Mouse (Mus musculus): ENCODE results near the gene Msh2.

The Msh2 gene

DNA sequence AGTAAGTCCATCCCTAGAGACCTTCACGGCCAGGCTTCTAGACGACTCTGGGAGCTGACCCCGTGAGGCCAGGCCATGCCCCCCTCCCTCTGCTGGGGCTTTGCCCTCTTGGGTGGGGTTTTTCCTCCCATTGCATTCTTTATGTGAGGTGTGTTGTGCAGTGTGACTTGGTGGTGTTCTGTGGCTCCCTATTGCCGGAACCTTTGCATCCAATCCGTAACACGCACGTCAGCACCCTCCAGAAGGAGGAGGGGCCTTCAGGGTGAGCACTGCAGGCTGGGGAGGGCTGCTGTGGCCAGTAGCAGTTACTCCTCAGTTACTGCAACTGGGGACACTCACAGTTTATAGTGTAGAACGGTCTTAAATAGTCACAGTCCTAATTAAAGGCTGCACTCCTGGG lies 28.0 kb downstream of the Msh2 start:
- no peak for DNase-seq (ENCODE audit: low spot score)

DNA sequence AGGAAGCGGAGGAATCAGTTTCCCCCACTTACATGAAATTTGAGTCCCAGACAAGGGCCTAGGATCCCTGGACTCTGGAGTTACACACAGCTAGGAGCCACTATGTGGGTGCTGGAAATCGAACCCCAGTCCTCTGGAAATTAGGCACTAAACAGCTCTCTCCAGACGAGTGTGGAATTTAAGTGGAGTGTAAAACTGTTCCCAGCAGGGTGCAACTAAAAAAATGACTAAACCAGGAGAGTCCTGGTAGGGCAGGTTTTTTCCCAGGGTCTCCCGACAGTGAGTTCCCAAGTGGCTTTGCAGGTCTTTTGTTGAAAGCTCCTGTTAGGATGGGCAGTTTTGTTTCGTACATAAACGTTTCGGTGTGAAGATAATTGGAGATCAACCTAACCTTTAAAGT lies 52.6 kb downstream of the Msh2 start:
- no peak for DNase-seq (ENCODE audit: low spot score)

DNA sequence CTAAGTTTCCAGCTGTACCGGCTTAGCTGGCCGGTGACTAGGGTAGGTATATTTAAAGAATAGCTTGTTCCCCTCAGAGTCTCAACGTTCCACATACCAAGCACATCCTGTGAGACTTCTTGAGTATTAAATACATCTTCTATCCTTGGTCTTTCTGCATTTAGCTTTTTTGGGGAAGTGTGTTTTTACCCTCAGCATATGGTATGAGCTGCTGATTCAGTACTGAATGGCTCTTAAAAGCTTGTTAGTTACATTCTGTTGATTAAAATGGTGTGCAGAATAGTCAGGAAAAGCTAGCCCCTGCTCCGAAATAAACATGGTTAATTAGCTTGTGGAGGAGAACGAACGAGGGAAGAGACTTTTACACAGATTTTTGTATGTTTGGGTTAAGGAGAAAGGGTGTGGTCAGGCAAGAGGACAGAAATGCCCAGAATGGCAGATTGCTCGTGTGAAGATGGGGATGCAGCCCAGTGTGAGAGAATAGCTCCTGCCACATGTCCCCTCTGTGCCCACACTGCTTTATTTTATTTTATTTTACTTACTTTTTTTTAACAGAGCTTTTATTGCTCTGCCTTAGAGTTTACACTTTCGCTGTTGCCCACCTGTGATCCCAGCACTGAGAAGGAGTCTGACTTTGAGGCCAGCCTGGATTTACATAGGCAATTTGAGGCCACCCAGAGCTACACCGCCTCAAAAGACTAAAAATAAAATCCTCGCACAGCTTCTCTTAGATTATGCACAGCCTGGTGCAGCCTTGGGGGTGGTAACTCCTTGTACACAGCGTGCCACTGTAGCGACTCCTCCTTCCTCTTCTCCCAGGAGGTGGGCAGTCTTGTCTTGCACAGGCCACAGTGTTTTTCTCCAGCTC lies 54.6 kb downstream of the Msh2 start:
- DNase-seq (ENCODE audit: low spot score): no peak

DNA sequence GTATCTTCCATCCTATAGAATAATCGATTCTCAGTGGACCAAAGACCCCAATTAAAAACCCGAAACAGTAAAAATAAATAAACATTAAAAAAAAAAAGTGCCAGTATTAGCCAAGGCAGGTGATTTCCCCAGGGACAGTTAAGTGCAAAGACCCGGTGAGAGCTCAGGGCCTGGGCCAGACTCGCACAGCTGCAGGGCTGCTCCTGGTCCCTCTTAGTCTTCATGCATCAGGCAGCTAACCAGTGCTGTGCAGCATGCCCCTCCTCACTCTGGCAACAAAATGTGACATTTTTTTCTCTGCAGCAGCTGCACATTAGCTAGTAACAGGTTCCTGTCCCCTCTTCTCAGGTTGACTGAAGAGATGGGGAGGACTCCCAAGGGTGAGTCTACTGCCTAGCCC lies 59.8 kb downstream of the Msh2 start:
- DNase-seq (ENCODE audit: low spot score): no peak

DNA sequence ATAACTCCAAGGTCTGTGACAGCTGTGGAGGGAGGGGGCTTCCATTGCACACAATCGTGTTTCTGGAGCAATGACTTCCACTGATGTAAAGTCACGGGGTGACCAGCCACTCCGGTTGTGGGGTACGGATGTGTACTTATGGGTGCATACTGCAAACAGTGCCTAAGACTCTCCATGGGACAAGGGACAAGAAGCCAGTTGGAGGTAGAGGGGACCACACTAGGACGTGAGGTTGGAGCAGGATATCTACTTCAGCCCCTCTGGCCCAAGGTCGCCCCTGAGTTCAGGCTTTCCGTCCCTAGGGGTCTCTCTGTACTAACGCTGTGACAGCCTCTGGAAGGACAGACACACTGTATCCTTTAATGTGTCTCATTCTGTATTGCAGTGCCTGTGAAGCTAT lies 62.3 kb downstream of the Msh2 start:
- no peak for DNase-seq (ENCODE audit: low spot score)

DNA sequence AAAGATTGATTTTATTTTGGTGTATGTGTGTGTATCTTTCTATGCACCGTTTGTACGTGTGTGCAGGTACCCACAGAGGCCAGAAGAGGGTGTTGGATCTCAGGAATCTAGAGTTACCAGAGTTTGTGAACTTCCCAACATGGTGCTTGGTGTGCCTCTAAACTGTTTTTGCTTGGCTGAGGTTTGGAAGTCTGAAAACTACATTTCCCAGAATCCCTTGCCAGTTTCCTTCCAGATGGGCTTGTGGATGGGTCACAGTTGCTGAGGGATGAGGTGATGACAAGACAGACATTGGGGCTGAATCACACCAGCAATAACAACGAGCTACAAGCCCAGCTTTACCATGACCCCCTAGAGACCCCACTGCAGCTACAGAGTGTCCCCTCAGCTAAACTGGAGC lies 65.0 kb downstream of the Msh2 start:
- no peak for DNase-seq (ENCODE audit: low spot score)

DNA sequence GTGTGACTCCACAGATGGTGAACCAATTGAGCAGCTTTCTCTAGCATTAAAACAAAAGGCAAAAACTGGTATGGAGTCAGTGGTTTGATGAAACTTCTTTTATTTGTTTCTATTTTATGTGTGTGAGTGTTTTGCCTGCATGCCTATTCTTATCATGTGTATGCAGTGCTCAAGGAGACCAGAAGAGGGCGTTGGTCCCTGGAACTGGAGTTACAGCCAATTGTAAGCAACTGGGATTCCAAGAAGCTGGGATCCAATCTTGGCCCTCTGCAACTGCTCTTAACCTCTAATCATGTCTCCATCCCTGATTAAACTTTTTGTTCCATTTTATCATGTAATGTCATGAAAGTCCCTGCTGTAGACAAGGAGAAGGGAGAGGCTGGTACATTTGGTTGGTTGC lies 67.7 kb downstream of the Msh2 start:
- DNase-seq (ENCODE audit: low spot score): no peak

DNA sequence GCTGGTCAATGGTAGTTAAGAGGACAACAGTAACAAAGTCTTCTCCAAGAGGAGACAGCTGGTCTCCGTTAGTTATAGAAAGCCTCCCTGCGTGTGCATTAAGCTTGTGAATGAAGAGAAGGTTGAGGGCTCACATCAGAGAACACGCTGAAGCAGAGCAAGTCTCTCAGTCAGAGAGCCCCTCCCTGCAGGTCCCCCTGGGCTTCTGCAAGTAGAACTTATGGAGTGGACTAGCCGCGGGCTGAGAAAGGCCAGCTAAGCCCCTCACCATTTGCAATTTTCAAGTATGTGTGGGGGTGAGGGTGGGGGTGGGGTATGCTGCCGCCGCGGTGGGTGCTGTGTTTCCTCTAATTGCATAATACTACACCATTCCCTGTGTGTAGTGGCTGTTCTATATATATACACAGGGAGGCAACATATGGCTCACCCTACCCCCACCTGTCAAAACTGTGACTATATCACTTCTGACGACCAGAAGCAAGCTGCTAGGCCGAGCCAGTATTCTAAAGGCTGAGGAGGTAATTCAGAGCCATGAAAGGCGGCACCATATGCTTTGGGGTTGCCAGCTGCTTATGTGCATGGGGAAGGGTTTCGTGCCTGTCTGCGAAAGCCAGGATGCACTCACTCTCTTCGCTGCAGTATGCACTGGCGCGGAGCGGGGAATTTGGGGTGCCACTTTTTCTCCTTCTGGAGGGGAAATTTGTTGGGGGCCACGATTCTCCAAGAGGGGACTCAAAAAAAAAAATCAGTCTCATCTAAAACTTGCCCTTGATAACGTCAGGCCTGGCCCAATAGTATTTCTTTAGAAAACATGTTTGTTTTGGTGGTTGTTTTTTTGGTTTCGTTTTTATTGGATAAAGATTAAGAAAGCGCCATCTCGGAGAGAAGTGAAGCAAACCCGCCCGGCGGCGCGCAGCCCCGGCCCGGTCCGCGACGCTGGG lies 73.1 kb downstream of the Msh2 start:
- no peak for DNase-seq (ENCODE audit: low spot score)

DNA sequence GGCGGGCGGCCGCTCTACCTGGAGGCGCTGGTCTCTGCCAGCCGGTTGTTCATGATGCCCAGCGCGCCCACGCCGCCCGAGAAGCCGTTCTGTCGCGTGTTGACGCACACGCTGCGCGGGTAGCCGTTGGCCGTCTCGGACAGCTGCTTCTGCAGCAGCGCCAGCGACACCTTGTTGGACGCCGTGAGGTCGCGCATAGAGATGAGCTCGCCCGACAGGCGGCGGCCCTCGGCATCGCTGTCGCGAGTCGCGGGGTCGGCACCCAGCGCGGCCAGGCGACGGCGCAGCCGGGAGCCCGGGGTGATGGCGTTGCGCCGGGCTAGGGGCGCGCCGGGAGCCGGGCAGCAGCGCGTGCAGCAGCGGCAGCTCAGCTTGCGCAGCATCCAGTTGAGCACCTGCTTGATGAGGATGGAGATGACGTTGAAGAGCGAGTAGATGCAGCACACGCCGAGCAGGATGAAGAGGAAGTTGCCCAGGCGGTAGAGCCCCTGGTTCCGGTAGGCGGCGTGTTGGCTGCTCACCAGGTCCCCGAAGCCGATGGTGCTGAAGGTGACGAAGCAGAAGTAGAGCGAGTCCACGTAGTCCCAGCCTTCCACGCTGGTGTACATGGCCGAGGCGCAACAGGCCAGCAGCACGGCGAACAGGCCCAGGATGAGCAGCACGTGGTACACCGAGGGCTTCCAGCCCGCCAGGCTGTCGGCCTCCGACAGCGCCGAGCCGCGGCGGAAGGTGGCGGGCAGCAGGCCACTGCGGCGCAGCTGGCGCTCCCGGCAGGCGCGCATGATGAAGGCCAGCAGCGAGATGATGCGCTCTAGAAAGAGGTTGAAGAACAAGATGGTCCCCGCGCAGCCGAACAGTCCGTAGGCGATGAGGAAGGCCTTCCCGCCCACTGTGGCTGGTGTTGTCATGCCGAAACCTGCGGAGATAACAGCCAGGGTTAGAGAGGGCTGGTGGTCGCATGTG lies 74.1 kb downstream of the Msh2 start:
- DNase-seq (ENCODE audit: low spot score): peak; percentile 7

DNA sequence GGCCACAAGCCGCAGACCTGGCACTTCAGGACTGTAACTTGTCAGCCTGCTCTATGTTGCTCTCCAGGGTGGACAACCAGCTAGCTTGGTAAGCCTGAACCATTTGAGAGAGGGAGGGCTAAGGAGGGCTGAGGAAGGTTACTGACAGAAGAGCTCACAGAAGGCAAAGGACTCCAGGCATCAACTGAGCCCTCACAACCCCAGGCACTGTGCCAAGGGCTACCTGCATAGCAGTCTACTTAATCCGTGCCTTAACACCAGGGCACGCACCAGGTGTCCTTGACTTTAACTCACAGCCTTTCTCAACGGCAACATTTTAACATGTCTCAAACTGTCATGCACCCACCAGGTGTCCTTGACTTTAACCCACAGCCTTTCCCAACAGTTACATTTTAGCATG lies 88.2 kb downstream of the Msh2 start:
- no peak for DNase-seq (ENCODE audit: low spot score)

DNA sequence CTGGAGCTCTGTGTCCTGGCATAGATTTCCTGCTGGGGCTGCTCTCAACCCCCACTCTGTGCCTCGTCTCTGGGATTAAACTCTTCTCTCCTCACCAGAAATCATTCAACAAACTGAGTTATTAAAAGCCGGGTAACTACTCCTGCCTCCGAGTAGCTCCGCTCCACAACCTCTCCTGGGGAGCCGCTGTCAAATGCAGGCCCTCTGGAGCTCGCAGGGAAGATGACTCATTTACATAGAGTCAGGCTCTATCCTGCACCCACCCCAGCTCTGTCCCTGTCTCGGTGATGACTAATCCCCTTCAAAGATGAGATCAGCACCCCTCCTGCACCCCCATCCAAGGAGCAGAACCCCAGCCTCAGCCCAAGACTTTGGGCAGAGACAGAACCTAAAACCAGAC lies 91.0 kb downstream of the Msh2 start:
- no peak for DNase-seq (ENCODE audit: low spot score)

DNA sequence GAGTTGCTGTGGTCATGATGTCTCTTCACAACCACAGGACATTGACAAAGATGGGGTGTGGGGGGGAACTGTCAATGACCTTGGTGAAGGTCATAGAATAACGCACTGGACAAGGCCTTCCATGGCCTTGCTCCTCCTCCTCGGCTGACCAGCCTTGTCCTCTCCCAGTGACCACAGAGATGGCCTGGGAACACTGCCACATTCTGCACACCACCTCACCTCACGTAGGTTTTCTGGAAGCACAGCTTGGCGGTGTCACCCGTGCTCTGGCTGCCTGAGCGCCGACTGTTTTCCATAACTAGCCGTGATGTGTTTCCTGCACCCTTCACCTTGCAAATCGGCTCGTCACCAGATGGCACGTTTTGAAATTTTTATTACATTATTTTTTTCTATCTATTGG lies 92.9 kb downstream of the Msh2 start:
- no peak for DNase-seq (ENCODE audit: low spot score)

DNA sequence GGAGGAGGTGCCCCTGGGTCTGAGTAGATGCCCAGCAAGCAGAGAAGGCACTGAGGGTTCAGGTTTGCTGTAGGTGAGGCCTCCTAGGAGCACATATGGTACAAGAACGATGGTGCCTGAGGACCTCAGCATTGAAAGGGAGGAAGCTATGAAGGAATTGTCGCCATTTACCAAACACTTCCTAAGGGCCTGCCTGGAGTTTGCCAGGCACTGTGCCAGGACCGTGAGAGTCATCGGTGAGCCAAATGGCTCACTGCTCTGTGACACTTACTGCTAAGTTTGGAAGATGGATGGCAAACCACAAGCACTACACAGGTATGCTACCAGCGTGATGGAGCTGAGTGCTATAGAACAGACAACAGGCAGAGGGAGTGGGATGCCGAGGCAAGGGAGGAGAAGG lies 94.8 kb downstream of the Msh2 start:
- DNase-seq (ENCODE audit: low spot score): no peak

DNA sequence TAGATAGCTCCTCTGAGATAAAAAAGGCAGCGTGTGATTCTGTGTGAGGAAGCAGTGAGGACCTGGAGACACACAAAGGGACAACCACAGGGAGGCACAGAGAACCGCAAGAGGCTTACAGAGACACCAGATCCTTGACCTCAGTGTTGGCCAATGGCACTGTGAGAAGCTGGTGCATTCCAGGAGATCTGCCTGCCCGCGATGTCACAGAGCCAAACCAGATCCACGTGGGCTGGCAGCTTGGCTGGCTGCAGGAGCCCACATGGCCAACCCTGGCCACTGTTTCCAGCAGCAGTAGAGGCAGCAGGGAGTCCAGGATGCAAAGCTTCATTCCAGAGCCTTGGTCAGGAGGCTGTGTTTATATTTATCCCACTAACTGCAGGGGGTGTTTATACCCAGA lies 98.6 kb downstream of the Msh2 start:
- DNase-seq (ENCODE audit: low spot score): no peak

DNA sequence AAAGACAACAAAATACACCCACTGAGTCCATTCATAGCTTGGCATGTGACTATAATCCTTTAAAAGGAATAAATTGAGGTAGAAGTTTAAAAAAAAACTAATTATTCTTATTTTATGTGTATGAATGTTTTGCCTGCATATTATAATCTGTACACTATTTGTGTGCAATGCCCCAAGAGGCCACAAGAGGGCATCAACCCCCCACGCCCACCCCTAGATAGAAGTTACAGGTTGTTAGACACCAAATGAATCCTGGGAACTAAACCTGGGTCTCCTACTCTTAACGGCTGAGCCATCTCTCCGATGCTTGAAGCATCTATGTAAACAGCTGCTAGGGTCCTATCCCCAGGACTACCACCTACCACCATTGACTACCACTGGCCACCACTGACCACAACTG lies 101.0 kb downstream of the Msh2 start:
- DNase-seq (ENCODE audit: low spot score): no peak
